Comparison of ENCODE assay signal across 8 mouse cellular contexts in the genomic region with DNA sequence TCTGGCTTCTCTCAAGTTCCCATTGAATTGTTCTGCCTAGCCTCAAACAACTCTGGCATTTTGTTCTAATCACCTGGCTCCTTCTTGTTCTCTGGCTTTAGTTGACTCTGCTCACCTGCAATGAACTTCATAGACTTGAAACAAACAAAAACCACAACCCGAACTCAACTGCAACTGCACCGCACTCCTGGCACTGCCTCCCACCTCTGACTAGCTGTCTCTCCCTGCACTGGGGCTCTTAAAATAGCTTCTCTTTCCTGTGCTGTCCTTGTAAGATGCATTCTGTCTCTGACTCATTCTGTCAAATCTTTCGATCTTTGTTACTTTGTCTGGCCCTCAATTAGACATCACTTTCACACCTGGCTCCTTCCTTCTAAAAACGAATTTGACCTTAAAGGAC. TPM values are rescaled to one million over a fixed set of nuclear protein-coding genes. Genes with fewer than 3 reads are reported as not detected.
A peak's percentile ranks its signal among the peaks of the same experiment; 100 is the strongest.
DNase-seq lines count a peak whose midpoint lies in the region; ATAC-seq and TF ChIP-seq lines count a peak whose summit lies in the region.

No protein-coding gene starts in this region.

- H3K4me1 ChIP-seq in lung, embryonic 14.5 days (ENCODE audit: insufficient read depth), result 0 out of 2 replicates have a peak, but pooled peaks cover 4% of the 10 kb centered on the region
- peaks cover 13% of the 10 kb centered on the region for H3K4me1 ChIP-seq in embryonic facial prominence, embryonic 12.5 days
- peaks cover 14% of the 10 kb centered on the region for H3K4me1 ChIP-seq in limb, embryonic 10.5 days

- peak overlapping the region; percentile 96; the same call in 1 of the 2 replicates for H3K27ac ChIP-seq in lung, embryonic 14.5 days (ENCODE audit: low read depth)
- 0 out of 2 replicates have a peak overlapping the region, but pooled peaks have one; percentile 95 for H3K27ac ChIP-seq in embryonic facial prominence, embryonic 12.5 days
- peak overlapping the region; percentile 90; the same call in 1 of the 2 replicates for H3K27ac ChIP-seq in limb, embryonic 10.5 days

- no peaks in the 10 kb centered on the region for H3K9me3 ChIP-seq in lung, embryonic 14.5 days (ENCODE audit: low read depth, low read length)
- no peaks in the 10 kb centered on the region for H3K9me3 ChIP-seq in embryonic facial prominence, embryonic 12.5 days
- H3K9me3 ChIP-seq in limb, embryonic 10.5 days (replicated peaks), result no peaks in the 10 kb centered on the region

- no peaks in the 10 kb centered on the region for H3K27me3 ChIP-seq in lung, embryonic 14.5 days (ENCODE audit: insufficient read depth, low read length)
- H3K27me3 ChIP-seq in embryonic facial prominence, embryonic 12.5 days, result no peaks in the 10 kb centered on the region
- no peaks in the 10 kb centered on the region for H3K27me3 ChIP-seq in limb, embryonic 10.5 days (ENCODE audit: low read depth, poor library complexity, severe bottlenecking)
- no peaks in the 10 kb centered on the region for H3K27me3 ChIP-seq in splenic B cell, adult 2 months (ENCODE audit: control insufficient read depth, insufficient read depth, low read length, poor library complexity, severe bottlenecking)

- no peak for ATAC-seq in lung, embryonic 14.5 days (ENCODE audit: insufficient read depth)
- no peak for ATAC-seq in embryonic facial prominence, embryonic 12.5 days (ENCODE audit: insufficient number of reproducible peaks, insufficient read depth, low FRiP score, low TSS enrichment)

- peak overlapping the region; percentile 88 for H3K4me2 ChIP-seq in lung, embryonic 14.5 days
- peak overlapping the region; percentile 65 for H3K4me2 ChIP-seq in embryonic facial prominence, embryonic 12.5 days (replicated peaks)

- no peaks in the 10 kb centered on the region for H3K36me3 ChIP-seq in lung, embryonic 14.5 days (ENCODE audit: insufficient read depth)
- H3K36me3 ChIP-seq in embryonic facial prominence, embryonic 12.5 days, result no peaks in the 10 kb centered on the region
- no peaks in the 10 kb centered on the region for H3K36me3 ChIP-seq in limb, embryonic 10.5 days
- H3K36me3 ChIP-seq in splenic B cell, adult 2 months (ENCODE audit: control insufficient read depth, insufficient read depth, low read length, poor library complexity, severe bottlenecking), result no peaks in the 10 kb centered on the region

- H3K9ac ChIP-seq in lung, embryonic 14.5 days, result peak overlapping the region; percentile 60
- no peak overlapping the region for H3K9ac ChIP-seq in embryonic facial prominence, embryonic 12.5 days

- no peak for DNase-seq in lung, embryonic 14.5 days
- DNase-seq in lung, postnatal 10 days, result no peak
- DNase-seq in limb, embryonic 10.5 days (ENCODE audit: low spot score), result no peak
- DNase-seq in splenic B cell, adult 2 months (ENCODE audit: low read depth, low spot score), result peak; percentile 11
- DNase-seq in urinary bladder, adult 18-20 months (ENCODE audit: low spot score in 2 of 2), result no peak
- DNase-seq in spleen, adult 18-20 months, result no peak
- no peak for DNase-seq in layer of hippocampus, postnatal 36 days

- H3K4me3 ChIP-seq in lung, embryonic 14.5 days (ENCODE audit: low read depth, low read length), result peak overlapping the region; percentile 51
- H3K4me3 ChIP-seq in embryonic facial prominence, embryonic 12.5 days, result peak overlapping the region; percentile 57
- H3K4me3 ChIP-seq in limb, embryonic 10.5 days, result peak overlapping the region; percentile 62

- TF ChIP-seq CTCF in lung, embryonic 14.5 days (IDR thresholded peaks at IDR 0.05; ENCODE audit: low read depth), result no peak

- WGBS in lung, embryonic 14.5 days, result 78% methylated on average over 4 of the region's 4 CpGs
- WGBS in embryonic facial prominence, embryonic 12.5 days, result 85% methylated on average over 4 of the region's 4 CpGs
- 89% methylated on average over 4 of the region's 4 CpGs for WGBS in limb, embryonic 10.5 days

RNA-seq across cellular contexts. Expression of gene Tmem19, which starts 0.8 kb away (rescaled TPM):
- 28.5 and 30.1 TPM in 2 replicates for polyA plus RNA-seq in lung, embryonic 14.5 days (2014; fragmentation: Nextera tagmentation; extraction: Ambion mirVana)
- polyA plus RNA-seq in embryonic facial prominence, embryonic 12.5 days (2016; fragmentation: Nextera tagmentation; extraction: Ambion mirVana), result 28.4 and 29.1 TPM in 2 replicates
- polyA plus RNA-seq in limb, embryonic 10.5 days (2016; fragmentation: Nextera tagmentation; extraction: Ambion mirVana), result 21.2 and 26.2 TPM in 2 replicates
- total RNA-seq in layer of hippocampus, postnatal 36 days (2021), result 10 to 100 TPM; 39.7 to 41.7 TPM

RNA-seq across cellular contexts. Expression of gene Thap2, which starts 21.1 kb away (rescaled TPM):
- polyA plus RNA-seq in lung, embryonic 14.5 days (2014; fragmentation: Nextera tagmentation; extraction: Ambion mirVana), result 17.3 and 19.0 TPM in 2 replicates
- polyA plus RNA-seq in embryonic facial prominence, embryonic 12.5 days (2016; fragmentation: Nextera tagmentation; extraction: Ambion mirVana), result 30.6 and 31.8 TPM in 2 replicates
- 21.7 and 24.0 TPM in 2 replicates for polyA plus RNA-seq in limb, embryonic 10.5 days (2016; fragmentation: Nextera tagmentation; extraction: Ambion mirVana)
- total RNA-seq in layer of hippocampus, postnatal 36 days (2021), result 10 to 100 TPM; 17.6 to 18.2 TPM

RNA-seq across cellular contexts. Expression of gene Zfc3h1, which starts 21.6 kb away (rescaled TPM):
- polyA plus RNA-seq in lung, embryonic 14.5 days (2014; fragmentation: Nextera tagmentation; extraction: Ambion mirVana), result 22.7 and 23.1 TPM in 2 replicates
- polyA plus RNA-seq in embryonic facial prominence, embryonic 12.5 days (2016; fragmentation: Nextera tagmentation; extraction: Ambion mirVana), result 26.0 and 28.2 TPM in 2 replicates
- polyA plus RNA-seq in limb, embryonic 10.5 days (2016; fragmentation: Nextera tagmentation; extraction: Ambion mirVana), result 16.7 and 18.0 TPM in 2 replicates
- 10 to 100 TPM; 52.3 to 60.6 TPM for total RNA-seq in layer of hippocampus, postnatal 36 days (2021)

RNA-seq across cellular contexts. Expression of gene Rab21, which starts 47.8 kb away (rescaled TPM):
- polyA plus RNA-seq in lung, embryonic 14.5 days (2014; fragmentation: Nextera tagmentation; extraction: Ambion mirVana), result 7.3 and 7.4 TPM in 2 replicates
- polyA plus RNA-seq in embryonic facial prominence, embryonic 12.5 days (2016; fragmentation: Nextera tagmentation; extraction: Ambion mirVana), result 4.3 and 5.1 TPM in 2 replicates
- 2.2 and 2.6 TPM in 2 replicates for polyA plus RNA-seq in limb, embryonic 10.5 days (2016; fragmentation: Nextera tagmentation; extraction: Ambion mirVana)
- 10 to 100 TPM; 52.7 to 58.9 TPM for total RNA-seq in layer of hippocampus, postnatal 36 days (2021)
